Mouse (Mus musculus): Measurements from ENCODE around the gene D730048I06Rik. TPM values are rescaled to one million over a fixed set of nuclear protein-coding genes. Genes with fewer than 3 reads are reported as not detected.

D730048I06Rik gene
- not detected for polyA plus RNA-seq (2015; fragmentation: Illumina TruSeq; extraction: RNeasy Lipid Tissue Mini Kit (QIAGEN cat#74804); ENCODE audit: insufficient read depth, low replicate concordance)

GRCm38 (mm10) chr9:35790001-35790400 lies at the start of gene D730048I06Rik, which contains the start of gene Gm27235:
D730048I06Rik (minus strand) TSS chr9:35790112.
Gm27235 (minus strand) TSS chr9:35790101.

GRCm38 (mm10) chr9:35778009-35778408 lies 11.9 kb downstream of the D730048I06Rik start, which contains the start of gene Gm17727:
Gm17727 (minus strand) TSS chr9:35778109.

DNA sequence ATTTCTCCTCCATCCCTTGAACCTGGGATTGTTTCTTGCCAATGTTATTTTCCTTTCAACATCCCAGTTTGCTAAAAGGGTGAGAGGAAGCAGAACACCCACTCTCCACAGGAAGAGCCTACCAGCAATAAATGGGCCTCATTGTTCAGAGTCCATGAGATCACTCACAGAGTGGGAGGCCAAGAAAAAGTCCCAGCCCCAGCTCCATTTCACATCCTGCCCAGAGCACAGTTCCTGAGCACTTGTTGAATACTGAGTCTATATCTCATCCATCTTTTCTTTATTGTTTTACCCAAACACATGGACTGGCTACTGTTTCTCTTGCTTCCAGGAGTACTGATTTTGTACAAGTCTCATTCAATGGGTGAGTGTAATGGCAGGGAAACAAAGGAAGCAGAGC lies 49.2 kb downstream of the D730048I06Rik start, which contains the start of gene Gm17677:
Gene Gm17677, plus strand, starts transcription at position 301 of the 400 bp plus-strand sequence.

Other genes with a start within 250 kb of the D730048I06Rik start
- 1.4 TPM for gene Ddx25, start 231.6 kb downstream of the D730048I06Rik start, polyA plus RNA-seq (2015; fragmentation: Illumina TruSeq; extraction: RNeasy Lipid Tissue Mini Kit (QIAGEN cat#74804); ENCODE audit: insufficient read depth, low replicate concordance)
- gene Pus3, start 231.5 kb downstream of the D730048I06Rik start, polyA plus RNA-seq (2015; fragmentation: Illumina TruSeq; extraction: RNeasy Lipid Tissue Mini Kit (QIAGEN cat#74804); ENCODE audit: insufficient read depth, low replicate concordance) = 46.8 TPM
- gene Pate2, start 219.8 kb downstream of the D730048I06Rik start, polyA plus RNA-seq (2015; fragmentation: Illumina TruSeq; extraction: RNeasy Lipid Tissue Mini Kit (QIAGEN cat#74804); ENCODE audit: insufficient read depth, low replicate concordance) = not detected
- 15.1 TPM for gene Hyls1, start 219.7 kb downstream of the D730048I06Rik start, polyA plus RNA-seq (2015; fragmentation: Illumina TruSeq; extraction: RNeasy Lipid Tissue Mini Kit (QIAGEN cat#74804); ENCODE audit: insufficient read depth, low replicate concordance)
- gene Pate4, start 178.2 kb downstream of the D730048I06Rik start, polyA plus RNA-seq (2015; fragmentation: Illumina TruSeq; extraction: RNeasy Lipid Tissue Mini Kit (QIAGEN cat#74804); ENCODE audit: insufficient read depth, low replicate concordance) = not detected
- gene Pate3, start 141.9 kb downstream of the D730048I06Rik start, polyA plus RNA-seq (2015; fragmentation: Illumina TruSeq; extraction: RNeasy Lipid Tissue Mini Kit (QIAGEN cat#74804); ENCODE audit: insufficient read depth, low replicate concordance) = not detected
- gene Pate1, start 102.7 kb downstream of the D730048I06Rik start, polyA plus RNA-seq (2015; fragmentation: Illumina TruSeq; extraction: RNeasy Lipid Tissue Mini Kit (QIAGEN cat#74804); ENCODE audit: insufficient read depth, low replicate concordance) = not detected
- not detected for gene Gm17677, start 49.1 kb downstream of the D730048I06Rik start, polyA plus RNA-seq (2015; fragmentation: Illumina TruSeq; extraction: RNeasy Lipid Tissue Mini Kit (QIAGEN cat#74804); ENCODE audit: insufficient read depth, low replicate concordance)
- not detected for gene Gm17727, start 12.0 kb downstream of the D730048I06Rik start, polyA plus RNA-seq (2015; fragmentation: Illumina TruSeq; extraction: RNeasy Lipid Tissue Mini Kit (QIAGEN cat#74804); ENCODE audit: insufficient read depth, low replicate concordance)
- gene Gm27235, start within 50 bp of the D730048I06Rik start, polyA plus RNA-seq (2015; fragmentation: Illumina TruSeq; extraction: RNeasy Lipid Tissue Mini Kit (QIAGEN cat#74804); ENCODE audit: insufficient read depth, low replicate concordance) = not detected
- gene 9230110F15Rik, start 54.0 kb upstream of the D730048I06Rik start, polyA plus RNA-seq (2015; fragmentation: Illumina TruSeq; extraction: RNeasy Lipid Tissue Mini Kit (QIAGEN cat#74804); ENCODE audit: insufficient read depth, low replicate concordance) = not detected
- not detected for gene 9230113P08Rik, start 118.3 kb upstream of the D730048I06Rik start, polyA plus RNA-seq (2015; fragmentation: Illumina TruSeq; extraction: RNeasy Lipid Tissue Mini Kit (QIAGEN cat#74804); ENCODE audit: insufficient read depth, low replicate concordance)

Data from spleen, adult 10 weeks (tissue).